Mouse (Mus musculus): ENCODE measurements at regions not wholly inside any gene's neighbourhood (a gene's known extent, or its start where the extent isn't known, plus 50 kb on each side); places are given as distances from the start of the nearest gene placed in this dataset.

- in situ Hi-C loops (cut with MboI; ENCODE audit: low sequenced_read_pairs in 2 of 2, unreplicated experiment in 2 of 2) = no loop called here
- Histone ChIP-seq H3K9me3 (ENCODE audit: control insufficient read depth, insufficient read depth, low read depth, low read length) (no peaks in the 10 kb centered on the region), H3K9ac (ENCODE audit: insufficient read depth, low read depth, low read length, poor library complexity, severe bottlenecking) (no peak overlapping the region), H3K36me3 (ENCODE audit: control insufficient read depth, insufficient read depth, low read length, poor library complexity, severe bottlenecking) (no peaks in the 10 kb centered on the region), H3K4me1 (ENCODE audit: control insufficient read depth in 2 of 2, insufficient read depth in 2 of 2, low read length in 2 of 2, poor library complexity in 1 of 2) (no peaks in the 10 kb centered on the region), H3K27ac (ENCODE audit: insufficient read depth, low read depth, low read length, poor library complexity, severe bottlenecking) (no peak overlapping the region), H3K4me3 (ENCODE audit: insufficient read depth in 1 of 2, low read depth in 1 of 2, low read length in 2 of 2, poor library complexity in 1 of 2, severe bottlenecking in 1 of 2) (no peak overlapping the region)
- no peak for DNase-seq (ENCODE audit: low read depth, low spot score)
- TF ChIP-seq ZC3H11A (IDR thresholded peaks at IDR 0.05; ENCODE audit: borderline replicate concordance, low read depth, low read length) (no peak), MAFK (IDR thresholded peaks at IDR 0.05; ENCODE audit: insufficient read depth, low read depth, low read length) (no peak), CHD2 (IDR thresholded peaks at IDR 0.05; ENCODE audit: low read depth, low read length) (no peak), ZNF384 (IDR thresholded peaks at IDR 0.05; ENCODE audit: low read depth, low read length) (no peak), HCFC1 (IDR thresholded peaks at IDR 0.05; ENCODE audit: borderline replicate concordance, insufficient read depth, low read length) (no peak)
Observed at GRCm38 (mm10) chr8:30482956-30483355, 2945.6 kb upstream of the 5930422O12Rik start.

- DNase-seq (ENCODE audit: low read depth, low spot score) = no peak
- no peaks in the 10 kb centered on the region for H3K4me1 ChIP-seq (ENCODE audit: control insufficient read depth in 2 of 2, insufficient read depth in 2 of 2, low read length in 2 of 2, poor library complexity in 1 of 2)
- H3K27ac ChIP-seq (ENCODE audit: insufficient read depth, low read depth, low read length, poor library complexity, severe bottlenecking) = no peak overlapping the region
- no peaks in the 10 kb centered on the region for H3K9me3 ChIP-seq (ENCODE audit: control insufficient read depth, insufficient read depth, low read depth, low read length)
- TF ChIP-seq MAFK (IDR thresholded peaks at IDR 0.05; ENCODE audit: insufficient read depth, low read depth, low read length) (no peak), ZC3H11A (IDR thresholded peaks at IDR 0.05; ENCODE audit: borderline replicate concordance, low read depth, low read length) (no peak), ZNF384 (IDR thresholded peaks at IDR 0.05; ENCODE audit: low read depth, low read length) (no peak), HCFC1 (IDR thresholded peaks at IDR 0.05; ENCODE audit: borderline replicate concordance, insufficient read depth, low read length) (no peak), CHD2 (IDR thresholded peaks at IDR 0.05; ENCODE audit: low read depth, low read length) (no peak)
- in situ Hi-C loops (cut with MboI; ENCODE audit: low sequenced_read_pairs in 2 of 2, unreplicated experiment in 2 of 2) = no loop called here
- H3K9ac ChIP-seq (ENCODE audit: insufficient read depth, low read depth, low read length, poor library complexity, severe bottlenecking) = no peak overlapping the region
- no peak overlapping the region for H3K4me3 ChIP-seq (ENCODE audit: insufficient read depth in 1 of 2, low read depth in 1 of 2, low read length in 2 of 2, poor library complexity in 1 of 2, severe bottlenecking in 1 of 2)
- H3K36me3 ChIP-seq (ENCODE audit: control insufficient read depth, insufficient read depth, low read length, poor library complexity, severe bottlenecking) = no peaks in the 10 kb centered on the region
Observed at GRCm38 (mm10) chr8:30494851-30495355, 2933.6 kb upstream of the 5930422O12Rik start.

- no peaks in the 10 kb centered on the region for H3K9me3 ChIP-seq (ENCODE audit: control insufficient read depth, insufficient read depth, low read depth, low read length)
- in situ Hi-C loops (cut with MboI; ENCODE audit: low sequenced_read_pairs in 2 of 2, unreplicated experiment in 2 of 2) = no loop called here
- H3K27ac ChIP-seq (ENCODE audit: insufficient read depth, low read depth, low read length, poor library complexity, severe bottlenecking) = no peak overlapping the region
- no peaks in the 10 kb centered on the region for H3K36me3 ChIP-seq (ENCODE audit: control insufficient read depth, insufficient read depth, low read length, poor library complexity, severe bottlenecking)
- DNase-seq (ENCODE audit: low read depth, low spot score) = no peak
- H3K9ac ChIP-seq (ENCODE audit: insufficient read depth, low read depth, low read length, poor library complexity, severe bottlenecking) = no peak overlapping the region
- no peak overlapping the region for H3K4me3 ChIP-seq (ENCODE audit: insufficient read depth in 1 of 2, low read depth in 1 of 2, low read length in 2 of 2, poor library complexity in 1 of 2, severe bottlenecking in 1 of 2)
- H3K4me1 ChIP-seq (ENCODE audit: control insufficient read depth in 2 of 2, insufficient read depth in 2 of 2, low read length in 2 of 2, poor library complexity in 1 of 2) = no peaks in the 10 kb centered on the region
- no peak for TF ChIP-seq CHD2 (IDR thresholded peaks at IDR 0.05; ENCODE audit: low read depth, low read length)
Observed at GRCm38 (mm10) chr8:30502164-30502563, 2926.3 kb upstream of the 5930422O12Rik start.

GRCm38 (mm10) chr8:30511358-30511757, 2917.2 kb upstream of the 5930422O12Rik start:
- no peak overlapping the region for H3K9ac ChIP-seq (ENCODE audit: insufficient read depth, low read depth, low read length, poor library complexity, severe bottlenecking)
- H3K4me1 ChIP-seq (ENCODE audit: control insufficient read depth in 2 of 2, insufficient read depth in 2 of 2, low read length in 2 of 2, poor library complexity in 1 of 2) = no peaks in the 10 kb centered on the region
- in situ Hi-C loops (cut with MboI; ENCODE audit: low sequenced_read_pairs in 2 of 2, unreplicated experiment in 2 of 2) = no loop called here
- H3K9me3 ChIP-seq (ENCODE audit: control insufficient read depth, insufficient read depth, low read depth, low read length) = no peaks in the 10 kb centered on the region
- no peak overlapping the region for H3K27ac ChIP-seq (ENCODE audit: insufficient read depth, low read depth, low read length, poor library complexity, severe bottlenecking)
- no peak for DNase-seq (ENCODE audit: low read depth, low spot score)
- no peak overlapping the region for H3K4me3 ChIP-seq (ENCODE audit: insufficient read depth in 1 of 2, low read depth in 1 of 2, low read length in 2 of 2, poor library complexity in 1 of 2, severe bottlenecking in 1 of 2)
- TF ChIP-seq MAFK (IDR thresholded peaks at IDR 0.05; ENCODE audit: insufficient read depth, low read depth, low read length) (no peak), CHD2 (IDR thresholded peaks at IDR 0.05; ENCODE audit: low read depth, low read length) (no peak), ZC3H11A (IDR thresholded peaks at IDR 0.05; ENCODE audit: borderline replicate concordance, low read depth, low read length) (no peak), HCFC1 (IDR thresholded peaks at IDR 0.05; ENCODE audit: borderline replicate concordance, insufficient read depth, low read length) (no peak), ZNF384 (IDR thresholded peaks at IDR 0.05; ENCODE audit: low read depth, low read length) (no peak)
- no peaks in the 10 kb centered on the region for H3K36me3 ChIP-seq (ENCODE audit: control insufficient read depth, insufficient read depth, low read length, poor library complexity, severe bottlenecking)

DNA sequence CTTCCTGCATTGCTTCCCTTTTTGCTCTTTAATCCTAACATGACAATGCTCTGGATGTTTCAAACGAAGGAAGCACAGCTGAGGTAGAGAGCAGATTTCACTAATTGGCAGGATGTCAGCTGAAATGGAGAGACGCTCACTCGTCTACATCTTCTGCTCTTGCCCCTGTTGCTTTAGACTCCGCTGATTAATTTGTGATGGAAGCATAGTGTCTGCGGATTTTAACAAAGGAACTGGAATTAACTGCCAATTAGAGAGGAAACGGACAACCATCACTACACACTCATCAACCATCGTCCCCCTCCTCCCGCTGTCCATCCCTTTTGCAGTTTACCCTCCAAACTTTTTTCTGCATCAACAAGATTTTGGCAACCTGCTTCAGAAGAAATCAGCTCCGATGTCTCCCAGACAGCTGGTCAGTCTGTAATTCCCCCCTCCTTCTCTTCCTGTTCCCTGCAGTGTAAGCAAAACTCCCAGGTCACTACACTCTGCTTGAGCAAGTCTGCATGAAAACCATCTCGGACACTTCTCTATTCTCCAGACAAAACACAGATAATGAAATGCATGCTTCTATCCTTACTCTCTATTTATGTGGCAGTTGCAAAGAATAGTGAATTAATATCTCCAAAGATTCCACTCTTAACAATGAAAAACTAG, 2905.6 kb upstream of the 5930422O12Rik start:
- H3K36me3 ChIP-seq (ENCODE audit: control insufficient read depth, insufficient read depth, low read length, poor library complexity, severe bottlenecking) = no peaks in the 10 kb centered on the region
- H3K4me1 ChIP-seq (ENCODE audit: control insufficient read depth in 2 of 2, insufficient read depth in 2 of 2, low read length in 2 of 2, poor library complexity in 1 of 2) = no peaks in the 10 kb centered on the region
- DNase-seq (ENCODE audit: low read depth, low spot score) = no peak
- no peak overlapping the region for H3K9ac ChIP-seq (ENCODE audit: insufficient read depth, low read depth, low read length, poor library complexity, severe bottlenecking)
- no peak overlapping the region for H3K27ac ChIP-seq (ENCODE audit: insufficient read depth, low read depth, low read length, poor library complexity, severe bottlenecking)
- TF ChIP-seq ZNF384 (IDR thresholded peaks at IDR 0.05; ENCODE audit: low read depth, low read length) = no peak
- no peak for TF ChIP-seq MAFK (IDR thresholded peaks at IDR 0.05; ENCODE audit: insufficient read depth, low read depth, low read length)
- TF ChIP-seq HCFC1 (IDR thresholded peaks at IDR 0.05; ENCODE audit: borderline replicate concordance, insufficient read depth, low read length) = no peak
- no peak for TF ChIP-seq CHD2 (IDR thresholded peaks at IDR 0.05; ENCODE audit: low read depth, low read length)
- TF ChIP-seq ZC3H11A (IDR thresholded peaks at IDR 0.05; ENCODE audit: borderline replicate concordance, low read depth, low read length) = no peak
- no peak overlapping the region for H3K4me3 ChIP-seq (ENCODE audit: insufficient read depth in 1 of 2, low read depth in 1 of 2, low read length in 2 of 2, poor library complexity in 1 of 2, severe bottlenecking in 1 of 2)
- in situ Hi-C loops (cut with MboI; ENCODE audit: low sequenced_read_pairs in 2 of 2, unreplicated experiment in 2 of 2) = no loop called here
- H3K9me3 ChIP-seq (ENCODE audit: control insufficient read depth, insufficient read depth, low read depth, low read length) = no peaks in the 10 kb centered on the region
